Mouse (Mus musculus): Measurements from ENCODE around the gene Sfxn2.
A peak's percentile ranks its signal among the peaks of the same experiment; 100 is the strongest.

Gene Sfxn2

DNA sequence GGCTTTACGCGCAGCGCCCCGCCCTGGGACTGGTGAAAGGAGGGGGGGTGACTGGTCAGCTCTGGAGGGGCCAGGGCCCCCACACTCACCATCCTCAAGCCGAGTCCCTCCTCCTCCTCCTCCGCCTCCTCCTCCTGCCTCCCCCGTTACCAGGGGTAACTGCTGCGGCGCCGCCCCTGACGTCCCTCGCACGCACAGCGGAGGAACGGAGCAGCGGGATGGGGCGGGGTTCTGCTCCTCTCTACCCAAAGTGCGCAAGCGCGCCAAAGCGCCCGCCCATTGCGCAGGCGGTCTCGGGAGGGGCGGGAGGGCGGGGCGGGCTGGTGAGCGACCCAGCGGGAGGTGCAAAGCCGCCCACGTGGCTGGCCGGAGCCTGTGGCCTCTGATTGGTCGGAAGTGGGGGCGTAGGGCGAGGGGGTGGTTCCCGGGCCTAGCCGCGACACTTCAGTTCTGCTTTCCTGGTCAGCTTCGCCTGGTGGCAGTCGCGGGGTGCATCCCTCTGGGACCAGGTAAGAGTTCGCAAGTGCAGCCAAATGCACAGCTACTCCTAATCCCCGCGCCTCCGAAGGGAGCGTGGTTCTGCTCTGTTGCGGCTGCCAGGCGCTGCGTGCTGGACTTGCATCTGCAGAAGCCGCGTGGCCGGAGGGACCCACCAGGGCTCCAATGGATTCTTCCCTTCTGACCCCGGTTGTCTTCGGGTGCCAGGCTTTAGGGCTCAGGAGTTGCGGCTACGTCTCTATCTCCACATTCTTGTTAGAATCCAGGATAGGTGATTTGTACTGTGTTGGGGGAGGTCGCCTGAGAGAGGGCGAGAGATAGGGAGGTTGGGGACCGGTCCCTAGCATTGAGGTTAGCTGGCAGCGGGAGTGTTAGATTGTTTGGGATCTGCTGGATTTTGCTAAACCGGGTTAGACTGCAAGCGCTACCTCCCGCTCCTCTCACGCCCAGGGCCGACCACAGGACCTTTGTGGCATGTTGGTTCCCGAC lies at the start of gene Sfxn2, which contains the start of gene Arl3:
Sfxn2 (plus strand) TSS at position 415 of the 987 bp plus-strand sequence.
Arl3 (minus strand) TSS at position 248 of the 987 bp plus-strand sequence.
- peak; percentile 94 to 98 for DNase-seq

DNA sequence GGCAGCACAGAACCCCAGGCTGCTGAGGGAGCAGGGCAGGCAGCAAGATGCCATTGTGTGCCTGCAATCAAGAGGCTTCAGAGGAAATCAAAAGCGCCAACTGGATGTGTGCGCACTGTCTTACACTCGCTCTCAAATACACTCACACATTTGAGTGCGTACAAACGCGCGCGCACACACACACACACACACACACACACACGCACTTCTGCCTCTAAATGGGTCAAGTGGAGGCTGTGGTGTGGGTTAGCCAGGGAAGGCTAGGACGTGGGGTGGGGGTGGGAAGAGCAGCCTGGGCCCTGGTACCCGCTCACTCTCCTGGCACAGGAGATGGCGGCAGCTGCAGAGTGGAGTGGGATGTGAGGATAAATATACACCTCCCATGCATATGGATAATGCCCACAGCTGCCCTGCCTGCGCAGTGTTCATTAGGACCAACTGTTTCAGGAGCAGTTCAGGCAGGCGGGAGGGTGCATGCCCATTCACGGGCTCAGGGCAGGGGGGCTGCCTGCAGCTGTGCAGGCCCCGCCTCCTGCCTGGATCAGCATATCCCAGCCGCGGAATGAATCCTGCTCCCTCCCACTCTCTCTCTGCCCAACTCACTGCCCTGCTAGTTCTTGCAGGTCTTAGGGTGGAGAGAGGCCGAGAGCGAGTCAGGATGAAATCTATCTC lies 49.5 kb upstream of the Sfxn2 start:
- DNase-seq: peak; percentile 55 to 62

DNA sequence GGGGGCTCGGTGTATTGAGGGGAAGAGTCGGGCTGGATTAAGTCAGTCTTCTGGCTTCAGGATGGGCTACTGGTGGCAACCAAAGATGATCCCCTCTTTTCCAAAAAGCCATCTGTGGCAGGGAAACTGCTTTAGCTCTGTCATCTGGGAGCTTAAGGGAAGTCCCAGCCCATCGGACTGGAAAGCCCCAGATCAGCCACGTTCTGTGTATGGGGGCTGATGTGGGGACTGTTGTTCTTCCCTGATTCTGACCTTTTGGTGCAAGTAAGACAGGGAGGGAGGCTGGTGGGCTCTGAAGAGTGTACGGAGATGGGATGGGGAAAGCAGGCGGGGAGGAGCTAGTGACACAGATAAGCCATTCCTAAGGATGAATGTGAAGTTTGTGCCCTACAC lies 49.0 kb upstream of the Sfxn2 start:
- DNase-seq: no peak

DNA sequence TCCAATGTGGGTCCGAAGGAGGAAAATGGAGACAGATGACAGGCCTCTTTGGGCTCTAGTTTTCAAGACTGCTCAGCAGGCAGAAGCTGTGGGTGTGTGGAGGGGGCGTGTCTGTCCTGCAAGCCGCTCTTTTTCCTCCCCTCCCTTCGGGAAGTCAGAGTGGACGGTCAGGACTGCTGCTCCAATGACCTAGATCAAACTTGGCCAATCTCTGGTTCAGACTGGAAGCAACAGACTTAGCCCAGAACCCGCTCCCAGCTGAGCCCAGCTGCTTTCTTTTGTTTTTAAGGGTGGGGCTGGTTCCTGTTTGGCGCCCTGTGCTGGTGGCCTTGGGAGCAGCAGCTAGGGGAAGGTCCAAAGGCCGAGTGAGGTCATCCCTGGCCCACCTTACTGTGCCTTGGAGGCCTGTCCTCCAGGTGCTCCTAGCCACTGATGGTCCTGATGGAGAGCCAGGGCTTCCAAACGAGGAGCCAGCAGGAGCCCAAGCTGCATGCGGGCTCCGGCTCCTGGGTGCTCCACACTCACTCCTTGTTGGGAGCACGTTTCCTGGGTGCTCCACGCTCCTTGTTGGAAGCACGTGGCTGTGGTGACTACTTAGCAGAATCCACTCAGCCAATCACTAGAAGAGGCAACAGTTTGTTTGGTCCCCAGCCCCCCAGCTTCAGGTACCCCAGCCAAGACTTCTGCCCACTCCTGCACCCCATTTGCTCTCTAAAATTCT lies 48.4 kb upstream of the Sfxn2 start:
- DNase-seq: peak in 1 of 2 experiments; percentile 44

DNA sequence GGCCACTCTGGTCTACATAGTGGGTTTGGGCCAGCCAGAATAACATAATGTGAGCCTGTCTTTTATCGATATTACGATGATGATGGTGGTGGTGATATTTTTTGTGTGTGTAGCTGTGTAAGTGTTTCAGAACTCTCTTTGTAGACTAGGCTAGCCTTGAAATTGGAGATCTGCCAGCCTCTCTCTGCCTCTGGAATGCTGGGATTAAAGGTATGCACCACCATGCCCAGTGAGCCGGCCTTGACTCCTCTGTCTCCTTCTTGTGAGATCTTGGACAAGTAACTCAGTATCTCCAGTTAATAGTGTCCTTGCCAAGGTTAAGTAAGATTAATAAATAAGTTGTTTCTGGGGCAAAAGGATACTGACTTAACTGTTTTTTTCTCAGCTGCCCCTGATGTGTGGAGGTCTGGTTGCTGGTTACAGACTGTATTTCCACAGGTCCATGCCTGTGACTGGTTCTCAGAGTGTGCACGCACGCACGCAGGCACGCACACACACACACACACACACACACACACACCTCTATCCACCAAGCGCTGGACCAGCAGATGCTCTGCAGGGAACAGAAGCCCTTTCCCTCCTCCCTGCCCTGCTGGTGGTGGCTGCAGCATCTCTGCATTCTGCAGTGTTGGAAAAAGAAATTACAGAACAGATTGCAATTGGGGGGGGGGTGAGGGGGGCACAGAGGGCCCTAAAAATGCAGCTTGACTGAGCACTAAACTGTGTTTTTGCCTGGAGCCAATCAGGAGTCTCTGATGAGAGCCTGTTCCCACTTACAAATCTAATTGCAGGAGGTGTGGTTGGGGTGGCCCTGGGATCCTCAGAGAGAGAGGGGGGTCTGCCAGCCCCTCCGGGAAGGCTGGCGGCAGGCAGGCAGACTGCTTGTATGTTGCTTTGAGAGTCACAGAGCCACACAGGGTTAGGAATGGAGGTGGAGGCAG lies 47.2 kb upstream of the Sfxn2 start:
- peak in 1 of 2 experiments; percentile 38 for DNase-seq

DNA sequence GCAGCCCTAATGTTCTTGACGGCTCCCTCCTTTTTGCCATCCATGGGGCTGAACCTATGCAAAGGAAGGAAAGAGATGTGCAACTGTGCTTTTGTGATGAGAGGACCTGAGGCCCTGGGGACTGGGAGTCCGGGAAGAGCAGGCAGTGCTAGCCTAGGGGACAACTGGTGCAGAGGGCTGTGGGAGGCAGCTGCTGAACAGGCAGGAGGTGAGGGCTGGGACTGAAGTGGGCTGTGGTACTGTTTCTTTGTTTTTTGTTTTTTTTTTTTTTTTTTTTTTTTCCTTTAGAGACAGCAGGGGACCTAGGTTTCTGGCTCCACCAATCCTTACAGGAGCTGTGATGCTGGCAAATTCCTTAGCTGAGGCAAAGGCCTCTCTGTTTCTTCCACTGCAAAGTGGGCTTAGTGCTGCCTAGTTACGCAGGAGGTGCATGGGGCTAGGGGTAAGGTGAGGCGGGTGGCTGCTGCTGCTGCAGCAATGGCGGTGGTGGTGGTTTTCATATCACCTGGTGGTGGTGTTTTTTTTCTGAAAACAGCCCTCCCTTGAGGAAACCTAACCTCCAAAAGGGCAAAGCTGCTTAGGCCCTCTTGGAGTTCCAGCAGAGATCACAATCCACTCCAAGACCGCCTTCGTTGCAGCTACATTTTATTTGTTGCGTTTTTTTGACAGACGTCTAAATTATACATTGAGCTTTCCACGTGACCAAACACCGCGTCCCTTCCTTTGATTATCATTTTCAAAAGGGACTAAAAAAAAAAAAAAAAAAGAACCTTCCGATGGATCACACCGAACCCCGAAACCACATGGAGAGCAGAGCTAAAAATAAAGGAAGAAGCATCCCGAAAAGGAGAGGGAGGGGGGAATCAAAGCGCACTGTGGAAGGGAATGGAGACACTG lies 45.3 kb upstream of the Sfxn2 start:
- DNase-seq: peak; percentile 21 to 25

DNA sequence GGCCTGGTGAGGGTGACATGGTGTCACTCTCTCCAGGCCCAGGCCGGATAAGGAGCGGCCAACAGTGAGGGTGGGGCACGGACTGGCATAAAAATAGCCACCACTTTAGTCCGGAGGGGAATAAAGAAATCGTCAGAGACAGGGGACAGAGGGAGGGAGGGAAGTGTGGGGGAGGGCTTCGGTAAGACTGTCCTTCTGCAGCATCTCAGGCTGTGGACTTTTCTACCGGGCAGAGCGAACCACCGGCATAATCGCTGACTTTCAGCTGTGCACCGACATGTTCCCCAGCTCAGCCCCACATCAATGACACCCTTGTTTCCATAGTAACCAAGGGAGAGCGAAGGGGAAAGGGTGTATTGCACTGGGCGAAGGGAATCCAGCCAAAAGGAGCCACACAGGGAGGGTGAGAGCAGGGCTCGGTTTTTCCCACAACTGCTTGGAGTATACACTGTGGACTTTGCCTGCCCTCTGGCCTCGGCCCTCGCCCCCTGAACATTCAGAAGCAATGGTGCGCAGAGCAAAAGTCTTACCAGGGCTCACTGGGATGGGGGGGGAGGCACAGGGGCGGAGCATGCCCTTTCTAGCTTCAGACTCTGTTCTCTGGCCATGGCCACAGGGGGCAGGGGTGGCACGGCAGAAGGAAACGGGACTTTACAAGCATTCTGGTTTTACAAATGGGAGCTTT lies 44.5 kb upstream of the Sfxn2 start:
- DNase-seq: peak; percentile 68 to 74

DNA sequence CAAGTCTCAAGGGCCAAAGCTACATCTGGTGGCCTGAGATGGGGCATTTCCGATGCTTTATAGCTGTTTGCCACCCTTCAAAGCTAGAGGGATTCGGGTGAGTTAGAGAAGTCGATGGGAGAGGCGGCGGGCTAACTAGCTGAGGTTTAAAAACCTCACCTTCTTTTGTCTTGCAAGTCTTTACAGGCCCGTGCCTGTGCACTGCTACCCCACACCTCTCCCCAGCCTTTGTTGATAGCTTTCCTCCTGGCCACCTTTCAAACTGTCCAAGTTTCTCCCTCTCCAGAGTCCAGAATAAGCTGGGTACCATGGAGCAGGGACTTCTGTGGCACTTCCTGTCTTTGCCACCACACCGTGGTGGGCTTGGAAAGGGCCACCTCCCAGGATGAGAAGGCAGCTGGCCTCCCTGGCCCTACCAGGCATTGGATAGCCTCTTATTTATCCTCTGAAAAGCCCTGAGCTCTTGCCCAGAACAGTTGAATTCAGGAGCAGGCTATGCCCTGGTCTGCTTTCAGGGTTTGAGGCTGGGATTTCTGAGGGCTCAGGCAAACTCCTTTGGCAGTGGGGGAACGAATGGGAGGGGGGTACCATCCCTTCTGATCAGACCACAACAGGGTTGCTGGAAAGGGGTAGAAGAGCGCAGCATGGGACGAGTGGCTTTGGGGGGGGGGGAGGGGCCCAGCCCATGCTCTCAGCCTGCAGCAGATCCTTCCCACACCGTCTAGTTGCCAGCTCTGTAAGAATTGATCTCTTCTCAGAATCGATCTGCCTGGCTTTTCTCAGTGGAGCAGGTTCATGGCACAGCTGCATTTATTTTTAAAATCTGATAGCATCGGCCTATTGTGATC lies 43.3 kb upstream of the Sfxn2 start:
- DNase-seq: peak; percentile 20 to 21

DNA sequence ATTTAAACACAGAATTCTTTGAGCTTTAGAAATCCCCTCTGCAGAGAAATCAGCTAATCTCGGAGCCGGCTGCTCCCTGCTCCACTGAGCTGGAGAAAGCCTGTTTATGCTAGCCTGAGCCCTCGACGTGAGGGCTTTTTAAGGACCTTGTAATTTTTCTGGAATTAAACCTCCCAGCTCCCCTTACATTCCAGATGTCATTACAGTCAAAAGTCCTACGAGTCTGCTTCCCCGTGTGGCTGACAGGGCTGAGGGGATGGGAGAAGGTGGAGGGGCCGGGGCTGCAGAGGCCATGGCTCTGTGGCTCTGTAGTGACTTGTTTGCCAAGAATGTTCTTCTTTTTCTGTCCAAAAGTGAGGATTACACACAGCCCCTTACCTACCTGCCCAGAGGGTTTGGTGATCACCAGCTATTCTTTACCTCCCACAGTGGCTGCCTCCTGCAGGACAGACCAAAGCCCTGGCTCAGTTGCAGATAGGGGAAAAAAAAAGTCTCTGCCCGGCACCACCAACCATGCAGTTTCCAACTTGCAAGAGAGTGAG lies 42.6 kb upstream of the Sfxn2 start:
- peak in 1 of 2 experiments; percentile 19 for DNase-seq

DNA sequence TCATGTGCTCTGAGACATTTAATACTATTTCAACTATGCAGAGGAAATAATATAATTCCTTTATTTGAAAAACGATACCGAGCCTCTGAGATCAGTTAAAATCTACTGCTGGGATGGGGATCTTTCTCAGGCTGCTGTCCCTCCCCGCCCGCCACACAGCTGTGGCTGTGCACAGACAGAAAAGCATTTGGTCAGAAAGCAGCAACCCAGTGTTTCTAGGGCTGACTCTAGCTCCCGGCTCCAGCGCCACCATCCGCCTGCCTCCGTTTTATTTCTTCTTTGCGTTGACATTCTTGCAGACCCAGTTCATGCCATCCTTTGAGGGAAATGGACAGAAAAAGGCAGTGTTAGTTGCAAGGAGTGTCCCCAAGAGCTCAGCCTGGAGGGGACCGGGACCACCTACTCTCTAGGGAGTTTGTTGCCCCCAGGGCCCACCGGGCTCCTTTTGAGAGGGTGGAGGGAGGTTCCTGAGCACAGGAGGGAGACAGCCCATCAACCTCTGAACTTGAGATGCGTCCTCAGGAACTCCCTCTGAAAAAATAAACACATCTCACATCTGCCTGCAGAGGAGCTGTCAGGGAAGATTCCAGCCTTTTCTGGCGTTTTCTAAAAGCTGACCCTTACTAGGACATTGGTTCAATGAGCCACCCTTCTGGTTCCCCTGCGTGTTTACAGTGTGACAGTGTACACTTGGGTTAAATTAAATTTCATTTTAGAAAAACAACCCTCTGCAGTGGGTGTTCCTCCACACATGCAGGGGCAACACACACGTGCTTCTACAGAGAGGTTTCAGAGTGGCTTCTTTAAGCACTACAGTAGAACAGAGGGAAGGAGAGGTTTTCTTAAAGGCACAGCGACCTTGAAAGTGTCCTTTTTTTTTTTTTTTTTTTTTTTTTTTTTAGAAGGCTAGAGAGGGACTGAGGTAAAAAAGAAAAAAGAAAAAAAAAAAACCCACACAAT lies 41.8 kb upstream of the Sfxn2 start:
- peak; percentile 33 to 54 for DNase-seq

DNA sequence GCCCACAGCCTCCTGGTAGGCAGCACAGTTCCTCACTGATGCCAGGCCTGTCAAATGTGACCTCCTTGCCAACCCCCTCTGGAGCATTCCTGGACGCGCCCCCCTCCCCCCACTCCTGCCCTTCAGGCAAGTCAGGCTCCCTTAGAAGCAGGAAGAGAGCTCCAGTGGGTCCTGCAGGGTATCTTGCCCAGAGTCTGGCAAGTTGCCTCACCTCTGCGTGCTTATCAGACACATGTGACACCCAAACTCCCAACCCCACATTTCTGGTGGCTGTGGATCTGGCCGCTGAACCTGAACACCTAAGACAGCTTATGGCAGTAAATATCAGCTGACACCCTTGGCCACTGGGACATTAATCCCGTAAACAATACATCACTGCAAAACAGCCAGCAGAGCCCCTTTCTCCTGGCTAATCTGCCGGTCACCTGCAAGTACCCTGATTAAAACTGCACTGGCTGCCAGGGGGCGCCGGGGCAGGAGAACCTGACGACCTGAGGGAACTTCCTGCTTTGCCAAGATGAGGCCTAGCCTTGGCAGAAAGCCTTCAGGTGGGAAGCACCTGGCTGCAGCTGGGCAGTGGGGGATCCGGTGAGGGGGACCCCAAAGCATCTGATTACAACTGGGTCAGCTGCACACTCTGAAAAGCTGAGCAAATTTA lies 41.0 kb upstream of the Sfxn2 start:
- peak; percentile 40 to 63 for DNase-seq

DNA sequence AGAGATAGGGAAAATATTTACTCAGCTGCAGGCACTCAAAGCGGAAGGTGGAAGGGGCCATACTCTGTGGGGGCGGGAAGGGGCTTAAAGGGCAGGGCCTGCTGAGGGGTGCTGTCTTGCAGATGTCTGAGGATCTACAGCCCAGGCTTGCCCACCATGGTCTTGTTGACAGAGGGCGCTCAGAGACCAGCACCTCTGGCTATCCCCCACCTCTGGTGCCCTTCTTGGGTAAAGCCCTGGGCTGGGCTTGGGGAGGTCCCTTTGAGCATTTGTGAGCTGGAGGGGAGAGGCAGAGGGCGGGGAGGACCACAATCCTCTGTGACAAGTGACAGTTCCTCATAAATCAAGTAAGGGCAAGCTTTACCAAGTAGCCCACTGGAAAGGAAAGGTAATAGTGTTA lies 40.1 kb upstream of the Sfxn2 start:
- peak in 1 of 2 experiments; percentile 9 for DNase-seq

DNA sequence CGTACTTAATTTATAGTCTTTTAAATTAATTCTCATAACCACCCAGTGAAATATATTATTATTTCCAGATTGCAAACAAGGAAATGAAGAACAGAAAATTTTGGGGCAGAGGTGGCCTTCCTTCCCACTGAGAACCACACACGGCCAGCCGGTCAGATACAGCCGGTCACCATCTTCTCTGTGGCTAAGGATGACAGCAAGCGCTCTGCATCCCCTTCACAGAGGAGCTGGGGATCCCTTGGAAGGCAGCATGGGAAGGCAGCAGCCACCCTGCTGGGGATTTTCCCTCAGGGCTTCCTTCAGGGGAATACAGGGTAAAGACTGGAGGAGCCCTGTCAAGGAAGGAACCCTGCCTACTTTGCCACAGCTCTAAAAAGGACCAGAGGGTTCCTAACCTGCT lies 39.6 kb upstream of the Sfxn2 start:
- peak in 1 of 2 experiments; percentile 3 for DNase-seq

DNA sequence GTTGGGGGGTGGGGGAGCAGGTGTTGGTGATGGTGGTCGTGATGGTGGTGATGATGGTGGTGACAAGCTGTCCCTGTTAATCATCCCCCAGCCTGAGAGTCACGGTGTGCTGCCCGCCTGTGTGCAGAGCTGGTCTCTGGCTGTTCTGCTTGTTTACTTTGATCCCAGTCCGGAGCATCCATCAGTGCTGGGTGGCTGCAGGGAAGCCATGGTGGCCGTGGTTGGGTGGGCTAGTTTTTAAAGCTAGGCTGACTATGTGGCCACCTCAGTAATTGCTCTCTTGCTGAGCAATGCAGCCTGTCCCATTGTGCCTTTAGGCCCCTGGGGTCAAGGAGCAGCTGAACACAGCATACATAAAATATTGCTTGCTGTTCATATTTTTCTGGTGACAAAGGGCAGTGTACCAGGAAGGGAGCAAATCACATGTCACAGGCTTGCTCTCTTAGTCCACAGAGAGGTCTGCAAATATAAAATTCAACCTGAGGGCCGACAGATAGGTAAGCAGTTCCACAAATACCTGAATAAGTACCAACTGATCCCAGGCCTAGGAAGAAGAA lies 38.5 kb upstream of the Sfxn2 start:
- peak in 1 of 2 experiments; percentile 2 for DNase-seq

DNA sequence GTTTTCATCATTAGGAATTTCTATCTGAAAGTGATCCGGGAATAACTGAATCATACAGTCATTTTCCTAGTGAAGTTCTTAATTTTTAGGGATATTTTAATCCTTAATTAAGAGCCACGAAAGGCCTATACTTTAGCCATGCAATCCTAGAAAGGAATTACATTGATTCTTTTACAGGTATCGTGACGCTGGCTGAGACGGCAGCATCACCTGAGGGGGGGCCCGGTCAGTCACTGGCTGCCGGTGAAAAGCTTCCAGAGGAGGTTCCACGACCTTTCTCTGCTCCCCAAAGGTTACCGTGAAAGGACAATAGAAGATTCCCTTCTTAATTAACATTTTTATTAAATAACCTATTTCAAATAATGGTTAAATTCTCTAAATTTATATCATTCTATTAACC lies 35.8 kb upstream of the Sfxn2 start:
- no peak for DNase-seq

DNA sequence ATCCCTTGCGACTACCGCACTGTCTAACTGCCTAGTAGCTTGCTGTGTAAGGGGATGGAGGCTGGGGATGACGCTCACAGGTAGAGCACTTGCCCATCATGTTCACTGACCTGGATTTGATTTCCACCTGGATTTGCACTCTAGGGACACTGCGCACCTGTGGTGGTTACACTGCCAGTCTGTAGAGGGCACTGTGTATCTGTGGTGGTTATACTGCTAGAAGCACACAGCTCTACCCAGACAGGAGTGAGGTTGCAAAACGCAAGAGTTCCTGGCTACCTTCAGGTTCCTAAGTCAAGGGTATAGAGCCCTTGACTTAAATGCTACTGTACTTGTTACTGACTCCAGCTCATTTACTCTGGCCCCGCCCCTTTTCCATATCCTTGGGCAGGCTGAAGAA lies 35.0 kb upstream of the Sfxn2 start:
- peak in 1 of 2 experiments; percentile 11 for DNase-seq

DNA sequence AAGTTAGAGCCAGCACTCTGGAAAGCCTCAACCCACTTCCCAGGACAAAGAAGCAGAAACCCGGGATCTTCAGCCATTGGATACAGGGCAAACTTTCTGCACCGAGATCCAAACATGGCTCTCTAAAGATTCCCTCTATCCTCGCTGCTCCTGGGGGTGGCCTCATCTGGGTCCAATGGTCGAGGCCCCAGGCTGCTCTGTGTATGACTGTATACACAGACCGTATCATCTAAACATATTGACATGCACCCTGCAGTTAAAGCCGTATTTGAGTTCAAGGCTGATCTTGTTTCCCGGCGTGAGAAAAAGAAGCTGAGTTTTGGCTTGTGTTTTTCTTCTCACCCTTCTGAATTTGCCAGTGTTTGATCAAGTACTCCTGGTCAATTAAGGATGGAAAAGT lies 30.4 kb upstream of the Sfxn2 start:
- no peak for DNase-seq

All from cerebellum, postnatal 25 days (tissue).